Mouse (Mus musculus) CH12.LX (cell line): ENCODE measurements at regions not wholly inside any gene's neighbourhood (a gene's known extent, or its start where the extent isn't known, plus 50 kb on each side); places are given as distances from the start of the nearest gene placed in this dataset.

ENCODE experiments used
- EP300 ChIP-seq: IDR thresholded peaks from 2 replicates; pipeline ENCODE4 v1.6.1; 2011; ENCODE audit warnings: low read length, improper control_type of control experiment
- POLR2A ChIP-seq: IDR thresholded peaks from 2 replicates; pipeline ENCODE4 v1.6.1; 2011; ENCODE audit warnings: low read depth, mild to moderate bottlenecking, improper control_type of control experiment, low read length

DNA sequence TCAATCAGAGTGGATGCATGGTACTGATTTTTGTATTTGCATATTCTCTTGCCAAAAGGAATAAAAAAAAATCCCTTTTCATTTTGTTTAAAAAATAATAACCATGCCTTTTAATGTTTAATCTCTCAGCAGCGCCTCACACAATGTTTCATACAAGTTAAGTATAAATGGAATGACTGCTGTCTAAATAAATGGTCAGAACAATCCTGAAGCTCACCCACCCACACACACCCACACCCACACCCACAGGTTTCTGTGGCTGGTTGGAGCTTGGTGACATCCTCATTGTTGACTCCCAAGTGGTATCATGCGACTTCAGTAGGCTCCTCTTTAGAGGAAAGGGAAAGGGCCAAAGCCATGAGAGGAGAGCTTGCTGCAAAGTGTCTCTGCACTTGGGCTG is 361.6 kb upstream of the Arid1b start:
- no peak for TF ChIP-seq EP300
- no peak for TF ChIP-seq POLR2A
